Mouse (Mus musculus) heart, postnatal 10 days (tissue): ENCODE results near the gene Wrap73. TPM values are rescaled to one million over a fixed set of nuclear protein-coding genes. Genes with fewer than 3 reads are reported as not detected.

ENCODE experiments used
- DNase-seq, 2 experiments: peaks; one replicate each; pipeline ENCODE4 v3.0.0; 2021
- intact Hi-C: fragments of 180-260 bp; cut with DNase I; formaldehyde crosslinking; loops from one replicate; pipeline ENCODE4 v1.15.1; 2025
- total RNA-seq, 2 experiments: library from RNA; stranded (reverse); gene quantifications; 2 replicates each; pipeline ENCODE4 v1.2.3; 2021

Wrap73 gene
- total RNA-seq, 2 experiments from 2014 or later, result 10.2 to 13.2 TPM

DNA sequence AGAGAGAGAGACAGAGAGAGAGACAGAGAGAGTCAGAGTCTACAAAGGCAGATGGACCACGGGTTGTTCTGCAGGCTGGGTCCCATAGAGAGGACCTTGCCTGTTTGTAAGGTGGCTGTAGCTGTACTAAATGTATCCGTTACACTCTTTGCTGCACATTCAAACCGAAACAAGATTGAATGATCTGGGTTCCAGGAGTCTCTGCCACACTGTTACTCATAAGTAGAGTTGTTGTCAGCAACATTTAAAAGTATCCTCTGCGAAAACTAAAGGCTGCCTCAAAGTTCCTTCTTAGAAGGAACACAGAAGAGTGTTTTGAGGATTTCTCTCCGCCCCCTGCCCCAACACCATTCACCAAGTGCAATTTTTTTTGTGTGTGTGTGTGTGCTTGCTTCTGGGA, 5.0 kb upstream of the Wrap73 start:
- intact Hi-C loops, result no loop called here
- DNase-seq, result no peak

- intact Hi-C loops, result no loop called here
- no peak for DNase-seq
Measured at GRCm38 (mm10) chr4:154139671-154140181, 2.4 kb upstream of the Wrap73 start.

DNA sequence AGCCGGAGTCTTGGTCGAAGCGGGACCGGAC, 2.2 kb upstream of the Wrap73 start, which contains the start of gene Trp73:
Gene Trp73, minus strand, starts transcription at position 27 of the 31 bp plus-strand sequence.
- no peak for DNase-seq
- intact Hi-C loops, result no loop called here

- DNase-seq, result no peak
- intact Hi-C loops, result no loop called here
Measured at GRCm38 (mm10) chr4:154140213-154141008, 1.8 kb upstream of the Wrap73 start.

DNA sequence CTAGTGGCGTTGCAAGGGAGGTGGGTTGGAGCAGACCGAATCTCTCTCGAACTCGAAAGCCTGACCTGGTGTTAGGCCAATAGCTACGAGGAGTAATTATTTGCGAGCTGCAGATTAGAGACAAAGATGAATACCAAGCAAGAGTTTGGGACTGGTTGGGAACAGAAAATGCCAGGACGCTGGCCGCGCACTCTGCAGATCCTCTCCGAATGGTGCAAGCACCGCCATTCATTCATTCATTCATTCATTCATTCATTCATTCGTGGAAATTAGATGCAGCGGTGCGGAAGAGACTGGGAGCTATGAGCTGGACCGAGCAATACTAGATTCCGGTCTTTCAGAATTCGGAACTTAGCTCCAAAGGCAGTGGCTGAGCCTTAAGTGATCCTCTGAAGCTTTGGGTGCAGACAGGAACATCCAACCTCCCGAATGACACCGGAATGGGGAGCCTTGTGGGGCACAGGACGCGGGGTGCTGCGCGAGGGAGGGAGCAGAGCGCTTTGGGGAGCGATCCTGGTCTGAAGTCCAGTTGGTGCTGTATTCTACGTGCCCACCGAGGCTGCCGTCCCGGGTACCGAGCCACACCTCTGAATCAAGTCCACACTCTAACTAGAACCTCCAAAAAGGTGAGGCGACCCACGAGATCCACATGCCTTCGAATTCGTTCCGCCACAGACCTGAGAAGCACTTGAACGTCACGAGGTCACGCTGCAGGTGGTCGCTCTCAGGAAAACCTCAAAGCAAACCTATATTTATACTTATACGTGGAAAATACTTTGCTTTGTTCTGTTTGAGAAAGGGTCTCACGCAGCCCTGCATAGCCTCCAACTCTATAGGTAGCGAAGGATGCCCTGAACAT, 934 bp upstream of the Wrap73 start:
- intact Hi-C loops, result no loop called here

GRCm38 (mm10) chr4:154144712-154145111, 2.5 kb downstream of the Wrap73 start:
- intact Hi-C loops, result no loop called here
- no peak for DNase-seq

More for the DNA sequence above, 934 bp upstream of the Wrap73 start:
- no peak for DNase-seq

- DNase-seq, result no peak
- intact Hi-C loops, result no loop called here
Measured at GRCm38 (mm10) chr4:154146342-154146741, 4.2 kb downstream of the Wrap73 start.

GRCm38 (mm10) chr4:154154104-154154503, 11.9 kb downstream of the Wrap73 start:
- no peak for DNase-seq
- intact Hi-C loops, result no loop called here

GRCm38 (mm10) chr4:154156050-154156449, 13.9 kb downstream of the Wrap73 start:
- DNase-seq, result no peak
- intact Hi-C loops, result no loop called here

DNA sequence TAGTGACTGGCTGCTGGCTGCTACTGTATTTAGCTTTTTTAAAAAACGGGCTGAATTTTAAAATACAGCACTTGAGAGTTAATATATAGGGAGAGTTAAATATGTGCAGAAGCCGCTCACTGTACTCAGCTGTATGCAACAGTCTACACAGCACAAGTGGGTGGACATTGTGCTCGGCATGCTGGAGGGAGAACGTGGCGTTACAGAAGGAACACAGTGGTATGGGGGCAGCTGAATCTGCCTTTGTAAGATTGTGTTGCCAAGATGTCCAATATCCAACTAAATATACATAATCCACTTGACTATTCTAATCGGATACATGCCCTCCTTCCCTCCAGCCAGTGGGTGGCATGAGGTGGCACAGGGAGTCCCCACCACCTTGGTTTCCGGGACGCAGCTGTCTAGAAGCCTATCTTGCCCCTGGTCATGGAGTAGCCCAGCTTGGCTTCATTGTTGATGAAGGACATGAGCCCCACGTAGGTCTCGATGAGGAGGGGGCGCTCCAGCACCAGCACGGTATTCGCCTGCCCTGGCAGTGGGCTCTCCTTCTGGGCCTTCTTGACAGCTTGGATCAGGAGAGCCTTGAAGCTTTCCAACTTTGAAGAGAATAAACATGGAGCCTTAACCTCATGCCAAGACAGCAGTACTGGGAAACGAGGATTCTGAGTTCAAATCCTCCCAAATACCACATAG, 15.9 kb downstream of the Wrap73 start:
- no peak for DNase-seq
- intact Hi-C loops, result loop anchor here (2.0 kb wide), 1 partner anchor 91 kb away; no protein-coding TSS in a partner anchor

GRCm38 (mm10) chr4:154159002-154159401, 16.8 kb downstream of the Wrap73 start:
- DNase-seq, result peak; percentile 89 to 94
- intact Hi-C loops, result loop anchor here (1.0 to 2.0 kb wide), 2 partner anchors 17 to 92 kb away; partner anchors contain the start of gene Wrap73

DNA sequence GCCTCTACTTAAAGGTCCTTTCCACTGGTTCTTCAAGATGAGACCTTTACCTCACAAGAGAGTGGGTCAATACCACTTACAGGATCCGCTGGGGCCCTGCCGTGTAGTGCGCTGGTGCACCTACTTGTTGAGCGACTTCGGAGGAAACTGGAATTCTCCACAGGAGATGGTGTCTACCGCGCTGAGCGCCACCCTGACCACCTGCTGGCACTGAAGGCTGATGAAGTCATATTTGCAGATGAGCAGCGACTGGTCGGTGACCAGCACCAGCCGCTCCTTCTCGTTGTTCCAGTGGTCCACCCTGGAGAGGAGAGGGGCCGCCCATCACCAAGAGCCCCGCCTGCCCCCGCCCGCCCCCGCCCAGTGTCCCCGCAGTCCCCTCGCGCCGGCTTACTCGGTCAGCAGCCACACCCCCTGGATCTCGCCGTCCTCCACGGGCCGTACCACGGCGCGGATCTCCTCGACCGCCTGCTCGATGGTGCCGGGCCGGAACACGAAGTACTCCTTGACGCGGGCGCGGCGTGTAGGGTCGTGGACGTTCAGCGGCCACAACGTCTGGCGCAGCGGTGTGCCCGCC, 17.9 kb downstream of the Wrap73 start:
- DNase-seq, result peak in 1 of 2 experiments; percentile 46
- intact Hi-C loops, result loop anchor here (1.0 to 2.0 kb wide), 2 partner anchors 18 to 93 kb away; partner anchors contain the start of gene Wrap73

GRCm38 (mm10) chr4:154160538-154161390, 18.6 kb downstream of the Wrap73 start, which contains the start of gene Tprgl:
TSS of gene Tprgl (minus strand) at chr4:154160666.
- intact Hi-C loops, result no loop called here
- peak; percentile 98 for DNase-seq

DNA sequence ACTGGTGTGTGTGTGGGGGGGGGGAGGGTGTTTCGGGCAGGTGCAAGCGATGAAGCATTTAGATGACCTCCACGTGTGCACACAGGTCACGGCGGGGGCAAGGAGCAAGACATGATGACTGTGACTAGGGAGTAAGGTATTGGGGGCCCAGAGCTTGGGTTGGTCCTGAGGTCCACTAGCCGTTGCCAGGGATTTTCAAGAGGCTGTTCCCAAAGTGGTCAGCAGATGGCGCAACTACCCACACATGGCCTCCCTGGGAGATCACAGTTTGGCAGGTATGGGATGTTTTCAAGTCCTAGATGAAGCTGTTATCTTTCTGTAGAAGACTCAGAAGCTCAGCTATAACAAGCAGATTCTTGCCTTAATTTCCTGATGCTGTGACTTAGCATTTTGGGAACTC, 21.1 kb downstream of the Wrap73 start:
- intact Hi-C loops, result loop anchor here (1.0 to 2.0 kb wide), 3 partner anchors 44 to 138 kb away; partner anchors contain the start of gene Arhgef16
- peak; percentile 81 to 91 for DNase-seq

DNA sequence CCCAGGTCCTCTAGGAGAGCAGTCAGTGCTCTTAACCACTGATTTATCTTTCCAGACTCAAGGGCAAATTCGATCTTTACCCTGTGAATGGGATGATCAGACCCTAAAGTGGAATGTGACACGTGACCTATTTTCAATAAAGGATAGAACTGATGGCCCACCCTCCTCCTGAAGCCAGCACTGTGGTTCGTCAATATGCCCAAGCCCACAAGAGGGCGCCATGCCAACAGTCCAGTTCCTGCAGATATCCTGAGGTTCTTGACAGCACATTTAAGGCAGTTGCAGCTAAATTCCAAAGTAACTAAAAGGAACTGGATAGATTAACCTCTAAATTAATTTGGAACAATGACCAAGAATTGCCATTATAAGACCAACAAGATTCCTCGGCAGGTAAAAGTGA, 24.9 kb downstream of the Wrap73 start:
- intact Hi-C loops, result loop anchor here (1.0 kb wide), 1 partner anchor 40 kb away; no protein-coding TSS in a partner anchor
- DNase-seq, result peak; percentile 72 to 86

GRCm38 (mm10) chr4:154170021-154170420, 27.8 kb downstream of the Wrap73 start:
- no peak for DNase-seq
- intact Hi-C loops, result no loop called here

DNA sequence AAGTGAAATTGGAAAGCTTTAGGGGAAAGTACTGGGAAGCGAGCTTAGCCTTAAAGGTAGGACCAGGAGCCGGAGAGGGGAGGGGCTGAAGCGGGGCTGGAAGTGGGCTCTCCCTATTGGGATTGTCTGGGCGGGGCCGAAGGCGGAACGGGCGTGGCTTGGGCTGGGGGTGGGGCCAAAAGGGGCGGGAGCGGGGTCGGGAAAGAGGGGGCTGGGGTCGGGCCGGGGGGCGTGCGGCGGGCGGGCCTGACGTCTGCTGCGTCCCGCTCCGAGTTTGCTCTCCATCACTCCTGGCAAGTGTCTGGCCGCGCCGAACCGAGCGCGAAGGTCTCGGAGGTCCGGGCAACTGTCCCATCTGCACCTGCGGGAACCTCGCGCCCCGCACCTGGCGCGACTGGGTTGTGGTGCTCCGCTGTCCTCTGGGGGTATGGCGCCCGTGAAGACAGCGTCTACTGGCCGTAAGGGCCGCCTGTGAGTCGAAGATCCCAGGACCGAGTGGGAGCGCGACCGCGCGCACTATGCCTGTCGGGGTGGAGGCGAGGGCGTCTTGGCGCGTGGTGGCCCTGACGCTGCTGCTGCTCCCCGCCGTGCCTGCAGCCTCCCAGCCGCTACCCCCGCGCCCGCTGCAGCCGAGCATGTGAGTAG, 28.5 kb downstream of the Wrap73 start, which contains the start of gene Megf6:
Gene Megf6, plus strand, starts transcription at position 225 of the 645 bp plus-strand sequence.
- intact Hi-C loops, result no loop called here
- peak; percentile 62 to 72 for DNase-seq

DNA sequence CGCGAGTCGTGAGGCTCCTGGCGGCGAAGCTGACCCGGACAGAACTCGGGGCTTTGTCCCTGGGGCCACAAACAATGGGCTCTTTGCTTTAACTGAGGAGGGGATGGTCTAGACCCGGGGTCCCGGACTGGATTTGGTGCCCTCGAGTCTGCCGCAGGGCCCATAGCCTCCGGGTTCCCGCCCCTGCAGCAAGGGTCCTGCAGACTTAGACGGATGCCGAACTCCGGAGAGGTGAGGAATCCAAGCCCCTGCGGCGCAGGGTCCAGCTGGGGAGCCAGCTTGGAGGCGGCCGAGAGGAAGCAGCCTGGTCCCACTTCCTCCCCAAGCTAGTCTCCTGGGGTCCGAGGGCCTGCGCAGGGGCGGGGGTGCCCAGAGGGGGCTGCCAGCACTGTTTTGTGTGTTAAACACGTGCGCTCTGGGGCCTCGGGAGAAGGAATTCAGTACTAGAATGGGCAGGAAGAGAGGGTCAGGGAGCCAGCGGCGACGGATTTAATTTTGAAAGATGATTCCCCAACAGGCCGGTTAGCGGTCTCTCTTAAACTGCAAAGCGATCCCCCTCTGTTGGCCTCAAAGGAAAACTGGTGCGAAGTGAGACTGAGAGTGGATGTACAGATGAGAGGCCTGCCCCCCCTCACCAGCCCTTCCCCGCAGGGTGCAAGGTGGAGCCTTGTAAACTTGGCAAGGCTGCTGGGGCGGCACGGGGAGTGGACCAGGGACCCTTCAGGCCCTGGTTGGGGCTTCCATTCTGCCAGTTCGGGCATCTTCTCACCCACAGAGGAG, 29.2 kb downstream of the Wrap73 start:
- peak; percentile 41 to 42 for DNase-seq
- intact Hi-C loops, result no loop called here
